35 mouse cellular contexts compared by ENCODE assay signal in genomic region chr15:64500783-64501182, GRCm38 (mm10).
"Had no signal": no experiment of that assay in that cellular context is flagged by ENCODE, and none has a peak within 500 bp of the region (broad histone marks: within the 10 kb centered on the region; RNA-seq: fewer than 3 reads in every experiment).

No protein-coding gene starts in this region.

- H3K36me3 ChIP-seq: heart, embryonic 10.5 days; heart, embryonic 12.5 days; heart, embryonic 13.5 days; heart, embryonic 15.5 days; hindbrain, embryonic 10.5 days; hindbrain, embryonic 12.5 days; hindbrain, embryonic 13.5 days; hindbrain, embryonic 15.5 days; intestine, embryonic 15.5 days; kidney, embryonic 15.5 days had no signal

- H3K9me3 ChIP-seq: heart, embryonic 10.5 days; heart, embryonic 13.5 days; heart, embryonic 15.5 days; hindbrain, embryonic 10.5 days; hindbrain, embryonic 12.5 days; hindbrain, embryonic 13.5 days; hindbrain, embryonic 15.5 days; intestine, embryonic 15.5 days; kidney, embryonic 15.5 days had no signal

- DNase-seq: heart, postnatal 10 days; heart, postnatal 14 days; heart, postnatal 36 days; heart, postnatal 4 days; kidney, adult 11 months; kidney, adult 18-20 months; kidney, adult 2 months; kidney, adult 8-10 months; kidney, adult 9 months; kidney, postnatal 10 days; kidney, postnatal 14 days; kidney, postnatal 25 days; kidney, postnatal 36 days; kidney, postnatal 4 days; layer of hippocampus, adult 9-11 months; layer of hippocampus, postnatal 36 days had no signal

- H3K27ac ChIP-seq: heart, embryonic 10.5 days; heart, embryonic 13.5 days; heart, embryonic 15.5 days; hindbrain, embryonic 10.5 days; hindbrain, embryonic 12.5 days; hindbrain, embryonic 13.5 days; hindbrain, embryonic 14.5 days; hindbrain, embryonic 15.5 days; hindbrain, postnatal 0 days; intestine, embryonic 15.5 days; kidney, embryonic 15.5 days; kidney, postnatal 0 days; layer of hippocampus, adult 2 months had no signal

- H3K4me2 ChIP-seq: heart, embryonic 11.5 days; heart, embryonic 12.5 days; heart, embryonic 13.5 days; heart, embryonic 15.5 days; hindbrain, embryonic 12.5 days; hindbrain, embryonic 13.5 days; hindbrain, embryonic 14.5 days; hindbrain, embryonic 15.5 days; intestine, embryonic 15.5 days; kidney, embryonic 15.5 days had no signal

- H3K4me1 ChIP-seq: heart, embryonic 10.5 days; heart, embryonic 12.5 days; heart, embryonic 13.5 days; heart, embryonic 15.5 days; hindbrain, embryonic 10.5 days; hindbrain, embryonic 12.5 days; hindbrain, embryonic 13.5 days; hindbrain, embryonic 15.5 days; intestine, embryonic 15.5 days; kidney, embryonic 15.5 days had no signal

- H3K4me3 ChIP-seq: heart, embryonic 10.5 days; heart, embryonic 12.5 days; heart, embryonic 13.5 days; heart, embryonic 15.5 days; hindbrain, embryonic 10.5 days; hindbrain, embryonic 12.5 days; hindbrain, embryonic 13.5 days; hindbrain, embryonic 15.5 days; intestine, embryonic 15.5 days; kidney, embryonic 15.5 days; layer of hippocampus, adult 2 months had no signal

- H3K27me3 ChIP-seq: heart, embryonic 12.5 days; heart, embryonic 13.5 days; heart, embryonic 15.5 days; hindbrain, embryonic 12.5 days; hindbrain, embryonic 13.5 days; hindbrain, embryonic 15.5 days; intestine, embryonic 15.5 days; kidney, embryonic 15.5 days had no signal

- H3K9ac ChIP-seq: heart, embryonic 12.5 days; heart, embryonic 13.5 days; heart, embryonic 15.5 days; hindbrain, embryonic 12.5 days; hindbrain, embryonic 13.5 days; hindbrain, embryonic 14.5 days; hindbrain, embryonic 15.5 days; intestine, embryonic 15.5 days; kidney, embryonic 15.5 days had no signal

- ATAC-seq: hindbrain, embryonic 16.5 days; hindbrain, postnatal 0 days; inflammation-experienced regulatory T-cells, adult 6 months; intestine, embryonic 15.5 days; intestine, embryonic 16.5 days; intestine, postnatal 0 days had no signal
